Mouse (Mus musculus): ENCODE results near the gene Gm10775. TPM values are rescaled to one million over a fixed set of nuclear protein-coding genes. Genes with fewer than 3 reads are reported as not detected.

The Gm10775 gene
- total and polyA plus RNA-seq, 2 experiments = not detected

- Histone ChIP-seq H3K4me1 (ENCODE audit: control insufficient read depth, insufficient read depth, low read length) (peaks cover 6% of the 10 kb centered on the region), H3K36me3 (ENCODE audit: control insufficient read depth, insufficient read depth, low read length) (peaks cover 2% of the 10 kb centered on the region; the same call in 1 of the 2 replicates), H3K27ac (replicated peaks; ENCODE audit: insufficient read depth, low read depth, low read length) (no peak overlapping the region), H3K9ac (ENCODE audit: low read depth, low read length) (peak overlapping the region; percentile 40), H3K79me2 (ENCODE audit: control insufficient read depth, insufficient read depth, low read length) (no peaks in the 10 kb centered on the region), H3K27me3 (ENCODE audit: control insufficient read depth, insufficient read depth, low read length) (no peaks in the 10 kb centered on the region), H3K4me3 (ENCODE audit: insufficient read depth, low read depth, low read length) (peak overlapping the region; percentile 68)
- 12% methylated on average over 9 of the region's 9 CpGs for WGBS
- no peak for TF ChIP-seq POLR2A (IDR thresholded peaks at IDR 0.05; ENCODE audit: extremely low read depth, insufficient read depth, low read length)
- TF ChIP-seq CTCF (IDR thresholded peaks at IDR 0.05; ENCODE audit: low read depth, low read length) = no peak
- no peak for DNase-seq (ENCODE audit: extremely low read depth, low read depth, low spot score)
Observed at GRCm38 (mm10) chr13:65277994-65278382, 18.6 kb downstream of the Gm10775 start.

GRCm38 (mm10) chr13:65278383-65279341 is 19.3 kb downstream of the Gm10775 start, which contains the start of gene Zfp369:
Zfp369 (plus strand) TSS chr13:65278814.
- peak; percentile 89 for DNase-seq (ENCODE audit: extremely low read depth, low read depth, low spot score)
- peak within 1 kb of the TSS; percentile 51 for H3K27ac ChIP-seq (replicated peaks; ENCODE audit: insufficient read depth, low read depth, low read length)
- no peaks in the 10 kb centered on the region for H3K79me2 ChIP-seq (ENCODE audit: control insufficient read depth, insufficient read depth, low read length)
- peaks cover 2% of the 10 kb centered on the region; the same call in 1 of the 2 replicates for H3K36me3 ChIP-seq (ENCODE audit: control insufficient read depth, insufficient read depth, low read length)
- peak within 1 kb of the TSS; percentile 61 for H3K9ac ChIP-seq (ENCODE audit: low read depth, low read length)
- peak; percentile 2; the same call in 1 of the 2 replicates for TF ChIP-seq CTCF (IDR thresholded peaks at IDR 0.05; ENCODE audit: low read depth, low read length)
- peak; percentile 56; the same call in 1 of the 2 replicates for TF ChIP-seq POLR2A (IDR thresholded peaks at IDR 0.05; ENCODE audit: extremely low read depth, insufficient read depth, low read length)
- peaks cover 6% of the 10 kb centered on the region for H3K4me1 ChIP-seq (ENCODE audit: control insufficient read depth, insufficient read depth, low read length)
- WGBS = under 1% methylated on average over 50 of the region's 50 CpGs
- peak within 1 kb of the TSS; percentile 68 for H3K4me3 ChIP-seq (ENCODE audit: insufficient read depth, low read depth, low read length)
- no peaks in the 10 kb centered on the region for H3K27me3 ChIP-seq (ENCODE audit: control insufficient read depth, insufficient read depth, low read length)

GRCm38 (mm10) chr13:65286771-65287170 is 27.4 kb downstream of the Gm10775 start:
- 97% methylated on average over 2 of the region's 2 CpGs for WGBS
- Histone ChIP-seq H3K9ac (ENCODE audit: low read depth, low read length) (no peak overlapping the region), H3K4me1 (ENCODE audit: control insufficient read depth, insufficient read depth, low read length) (no peaks in the 10 kb centered on the region), H3K36me3 (ENCODE audit: control insufficient read depth, insufficient read depth, low read length) (peaks cover 57% of the 10 kb centered on the region), H3K27me3 (ENCODE audit: control insufficient read depth, insufficient read depth, low read length) (no peaks in the 10 kb centered on the region), H3K79me2 (ENCODE audit: control insufficient read depth, insufficient read depth, low read length) (no peaks in the 10 kb centered on the region), H3K4me3 (ENCODE audit: insufficient read depth, low read depth, low read length) (no peak overlapping the region), H3K27ac (replicated peaks; ENCODE audit: insufficient read depth, low read depth, low read length) (no peak overlapping the region)
- TF ChIP-seq CTCF (IDR thresholded peaks at IDR 0.05; ENCODE audit: low read depth, low read length) (no peak), POLR2A (IDR thresholded peaks at IDR 0.05; ENCODE audit: extremely low read depth, insufficient read depth, low read length) (no peak)
- no peak for DNase-seq (ENCODE audit: extremely low read depth, low read depth, low spot score)

- Histone ChIP-seq H3K27ac (replicated peaks; ENCODE audit: insufficient read depth, low read depth, low read length) (no peak overlapping the region), H3K27me3 (ENCODE audit: control insufficient read depth, insufficient read depth, low read length) (no peaks in the 10 kb centered on the region; the same call in 1 of the 2 replicates), H3K9ac (ENCODE audit: low read depth, low read length) (no peak overlapping the region), H3K79me2 (ENCODE audit: control insufficient read depth, insufficient read depth, low read length) (no peaks in the 10 kb centered on the region), H3K36me3 (ENCODE audit: control insufficient read depth, insufficient read depth, low read length) (peaks cover 63% of the 10 kb centered on the region), H3K4me3 (ENCODE audit: insufficient read depth, low read depth, low read length) (no peak overlapping the region), H3K4me1 (ENCODE audit: control insufficient read depth, insufficient read depth, low read length) (no peaks in the 10 kb centered on the region)
- DNase-seq (ENCODE audit: extremely low read depth, low read depth, low spot score) = no peak
- TF ChIP-seq CTCF (IDR thresholded peaks at IDR 0.05; ENCODE audit: low read depth, low read length) (no peak), POLR2A (IDR thresholded peaks at IDR 0.05; ENCODE audit: extremely low read depth, insufficient read depth, low read length) (no peak)
- WGBS = 97% methylated on average over 4 of the region's 4 CpGs
Observed at GRCm38 (mm10) chr13:65296354-65296753, 37.0 kb downstream of the Gm10775 start.

Other genes starting within 250 kb of the Gm10775 start
- gene Spata31d1c, start 226.5 kb upstream of the Gm10775 start, total RNA-seq (2014; rRNA removed) = not detected in 2 replicates
- 0.02 TPM in 1 of 2 replicates, not detected in the other for gene Spata31d1c, start 226.5 kb upstream of the Gm10775 start, polyA plus RNA-seq (2012; rRNA removed)
- gene Prss47, start 206.8 kb upstream of the Gm10775 start, total RNA-seq (2014; rRNA removed) = not detected in 2 replicates
- not detected in 2 replicates for gene Prss47, start 206.8 kb upstream of the Gm10775 start, polyA plus RNA-seq (2012; rRNA removed)
- 29.2 and 35.0 TPM in 2 replicates for gene Mfsd14b, start 146.6 kb upstream of the Gm10775 start, total RNA-seq (2014; rRNA removed)
- gene Mfsd14b, start 146.6 kb upstream of the Gm10775 start, polyA plus RNA-seq (2012; rRNA removed) = 10.0 and 11.8 TPM in 2 replicates
- gene Olfr465-ps1, start 121.5 kb upstream of the Gm10775 start, total RNA-seq (2014; rRNA removed) = not detected in 2 replicates
- not detected in 2 replicates for gene Olfr465-ps1, start 121.5 kb upstream of the Gm10775 start, polyA plus RNA-seq (2012; rRNA removed)
- gene Olfr466, start 109.3 kb upstream of the Gm10775 start, total RNA-seq (2014; rRNA removed) = not detected in 2 replicates
- not detected in 2 replicates for gene Olfr466, start 109.3 kb upstream of the Gm10775 start, polyA plus RNA-seq (2012; rRNA removed)
- gene Nlrp4f, start 53.6 kb upstream of the Gm10775 start, total RNA-seq (2014; rRNA removed) = not detected in 2 replicates
- not detected in 2 replicates for gene Nlrp4f, start 53.6 kb upstream of the Gm10775 start, polyA plus RNA-seq (2012; rRNA removed)
- 17.0 and 18.7 TPM in 2 replicates for gene Zfp369, start 19.3 kb downstream of the Gm10775 start, total RNA-seq (2014; rRNA removed)
- 8.9 and 10.9 TPM in 2 replicates for gene Zfp369, start 19.3 kb downstream of the Gm10775 start, polyA plus RNA-seq (2012; rRNA removed)

Measured in liver, adult 2 months (tissue).